Mouse (Mus musculus) c-Kit-positive CD71-positive TER-119-negative erythroid progenitor cells, embryonic 14.5 days (primary cell): ENCODE results near the gene Upp2.

ENCODE experiments used
- DNase-seq: peaks from one replicate; pipeline ENCODE4 v3.0.0-alpha.2; 2013; ENCODE audit warnings: low read depth

Upp2 gene

GRCm38 (mm10) chr2:58615766-58616165 is 48.7 kb downstream of the Upp2 start:
- DNase-seq = no peak

- no peak for DNase-seq
Observed at GRCm38 (mm10) chr2:58625186-58625585, 58.1 kb downstream of the Upp2 start.

- DNase-seq = no peak
Observed at GRCm38 (mm10) chr2:58625681-58626080, 58.6 kb downstream of the Upp2 start.

- DNase-seq = no peak
Observed at GRCm38 (mm10) chr2:58626136-58626769, 59.2 kb downstream of the Upp2 start.

GRCm38 (mm10) chr2:58627981-58628380 is 60.9 kb downstream of the Upp2 start:
- DNase-seq = no peak

GRCm38 (mm10) chr2:58628993-58629392 is 61.9 kb downstream of the Upp2 start:
- no peak for DNase-seq

GRCm38 (mm10) chr2:58629440-58629839 is 62.3 kb downstream of the Upp2 start:
- no peak for DNase-seq

GRCm38 (mm10) chr2:58633791-58634190 is 66.7 kb downstream of the Upp2 start:
- no peak for DNase-seq

- no peak for DNase-seq
Observed at GRCm38 (mm10) chr2:58641761-58642555, 74.9 kb downstream of the Upp2 start.

- DNase-seq = no peak
Observed at GRCm38 (mm10) chr2:58645667-58646066, 78.6 kb downstream of the Upp2 start.

- DNase-seq = no peak
Observed at GRCm38 (mm10) chr2:58655169-58655568, 88.1 kb downstream of the Upp2 start.

- DNase-seq = no peak
Observed at GRCm38 (mm10) chr2:58656959-58657358, 89.9 kb downstream of the Upp2 start.

GRCm38 (mm10) chr2:58657855-58658254 is 90.8 kb downstream of the Upp2 start:
- DNase-seq = no peak

- no peak for DNase-seq
Observed at GRCm38 (mm10) chr2:58660591-58660990, 93.5 kb downstream of the Upp2 start.

- no peak for DNase-seq
Observed at GRCm38 (mm10) chr2:58661116-58661515, 94.0 kb downstream of the Upp2 start.

- DNase-seq = no peak
Observed at GRCm38 (mm10) chr2:58662661-58663060, 95.6 kb downstream of the Upp2 start.

- DNase-seq = no peak
Observed at GRCm38 (mm10) chr2:58663404-58664120, 96.5 kb downstream of the Upp2 start.

GRCm38 (mm10) chr2:58665081-58665814 is 98.2 kb downstream of the Upp2 start:
- DNase-seq = peak; percentile 7

- no peak for DNase-seq
Observed at GRCm38 (mm10) chr2:58667298-58667697, 100.2 kb downstream of the Upp2 start.

- DNase-seq = no peak
Observed at GRCm38 (mm10) chr2:58667991-58668390, 100.9 kb downstream of the Upp2 start.

GRCm38 (mm10) chr2:58669114-58669513 is 102.0 kb downstream of the Upp2 start:
- DNase-seq = no peak

GRCm38 (mm10) chr2:58672520-58672919 is 105.4 kb downstream of the Upp2 start:
- DNase-seq = no peak
